Comparison of ENCODE assay signal across 18 mouse cellular contexts in genomic region chr6:51894717-51895116, GRCm38 (mm10).
DNase-seq lines count a peak whose midpoint lies in the region; ATAC-seq and TF ChIP-seq lines count a peak whose summit lies in the region.
"Had no signal": no experiment of that assay in that cellular context is flagged by ENCODE, and none has a peak within 500 bp of the region (broad histone marks: within the 10 kb centered on the region; RNA-seq: fewer than 3 reads in every experiment).

No protein-coding gene starts in this region.

- WGBS in kidney, embryonic 15.5 days = 36% methylated on average over 3 of the region's 3 CpGs
- 36% methylated on average over 3 of the region's 3 CpGs for WGBS in lung, embryonic 14.5 days
- 50% methylated on average over 3 of the region's 3 CpGs for WGBS in lung, adult 2 months

- no peaks in the 10 kb centered on the region for H3K27me3 ChIP-seq in kidney, embryonic 15.5 days
- H3K27me3 ChIP-seq in lung, embryonic 14.5 days (ENCODE audit: insufficient read depth, low read length) = no peaks in the 10 kb centered on the region
- H3K27me3 ChIP-seq in splenic B cell, adult 2 months (ENCODE audit: control insufficient read depth, insufficient read depth, low read length, poor library complexity, severe bottlenecking) = no peaks in the 10 kb centered on the region
- H3K27me3 ChIP-seq: embryonic facial prominence, embryonic 12.5 days; forebrain, embryonic 15.5 days; hindbrain, embryonic 12.5 days had no signal

- TF ChIP-seq POLR2A in lung, adult 2 months (IDR thresholded peaks at IDR 0.05; ENCODE audit: borderline replicate concordance, extremely low read depth, low read depth, low read length) = no peak

- ATAC-seq in kidney, embryonic 15.5 days (replicated peaks; ENCODE audit: low FRiP score) = no peak
- ATAC-seq in lung, embryonic 14.5 days (ENCODE audit: insufficient read depth) = peak; percentile 59
- ATAC-seq: forebrain, embryonic 15.5 days had no signal

- no peak overlapping the region for H3K4me2 ChIP-seq in kidney, embryonic 15.5 days
- H3K4me2 ChIP-seq in lung, embryonic 14.5 days = no peak overlapping the region
- H3K4me2 ChIP-seq: embryonic facial prominence, embryonic 12.5 days; forebrain, embryonic 15.5 days; hindbrain, embryonic 12.5 days had no signal

- H3K4me1 ChIP-seq in kidney, embryonic 15.5 days = peaks cover 27% of the 10 kb centered on the region
- peaks cover 17% of the 10 kb centered on the region for H3K4me1 ChIP-seq in lung, embryonic 14.5 days (ENCODE audit: insufficient read depth)
- H3K4me1 ChIP-seq in lung, adult 2 months (ENCODE audit: control insufficient read depth, insufficient read depth, low read length) = peaks cover 5% of the 10 kb centered on the region
- H3K4me1 ChIP-seq: forebrain, embryonic 15.5 days; hindbrain, embryonic 12.5 days had no signal

- H3K36me3 ChIP-seq in kidney, embryonic 15.5 days = no peaks in the 10 kb centered on the region
- H3K36me3 ChIP-seq in lung, embryonic 14.5 days (ENCODE audit: insufficient read depth) = no peaks in the 10 kb centered on the region
- H3K36me3 ChIP-seq in splenic B cell, adult 2 months (ENCODE audit: control insufficient read depth, insufficient read depth, low read length, poor library complexity, severe bottlenecking) = no peaks in the 10 kb centered on the region; the same call in 1 of the 2 replicates
- H3K36me3 ChIP-seq: embryonic facial prominence, embryonic 12.5 days; forebrain, embryonic 15.5 days; hindbrain, embryonic 12.5 days had no signal

- no peak overlapping the region for H3K4me3 ChIP-seq in kidney, embryonic 15.5 days (replicated peaks)
- H3K4me3 ChIP-seq in lung, embryonic 14.5 days (ENCODE audit: low read depth, low read length) = no peak overlapping the region
- H3K4me3 ChIP-seq in lung, adult 2 months (replicated peaks; ENCODE audit: extremely low read depth, low read depth, low read length) = no peak overlapping the region
- H3K4me3 ChIP-seq: embryonic facial prominence, embryonic 12.5 days; forebrain, embryonic 15.5 days; hindbrain, embryonic 12.5 days had no signal

- no peaks in the 10 kb centered on the region for H3K9me3 ChIP-seq in kidney, embryonic 15.5 days (replicated peaks)
- H3K9me3 ChIP-seq in lung, embryonic 14.5 days (ENCODE audit: low read depth, low read length) = no peaks in the 10 kb centered on the region
- H3K9me3 ChIP-seq: embryonic facial prominence, embryonic 12.5 days; forebrain, embryonic 15.5 days; hindbrain, embryonic 12.5 days had no signal

- no peak overlapping the region for H3K9ac ChIP-seq in kidney, embryonic 15.5 days
- H3K9ac ChIP-seq in lung, embryonic 14.5 days = no peak overlapping the region
- H3K9ac ChIP-seq: embryonic facial prominence, embryonic 12.5 days; forebrain, embryonic 15.5 days; hindbrain, embryonic 12.5 days had no signal

- TF ChIP-seq CTCF in lung, embryonic 14.5 days (IDR thresholded peaks at IDR 0.05; ENCODE audit: low read depth) = no peak
- TF ChIP-seq CTCF in lung, adult 2 months (IDR thresholded peaks at IDR 0.05; ENCODE audit: insufficient read depth, low read length) = no peak

- peak overlapping the region; percentile 23; the same call in 1 of the 2 replicates for H3K27ac ChIP-seq in kidney, embryonic 15.5 days
- peak overlapping the region; percentile 78; the same call in 1 of the 2 replicates for H3K27ac ChIP-seq in lung, embryonic 14.5 days (ENCODE audit: low read depth)
- H3K27ac ChIP-seq: embryonic facial prominence, embryonic 12.5 days; forebrain, embryonic 15.5 days; hindbrain, embryonic 12.5 days had no signal

- DNase-seq in kidney, postnatal 25 days = no peak
- DNase-seq in lung, embryonic 14.5 days = peak; percentile 83
- no peak for DNase-seq in lung, adult 2 months
- peak; percentile 34 for DNase-seq in A20 (ENCODE audit: low read depth, low spot score)
- DNase-seq in splenic B cell, adult 2 months (ENCODE audit: low read depth, low spot score) = peak; percentile 7
- no peak for DNase-seq in urinary bladder, postnatal 10 days (ENCODE audit: low spot score)
- DNase-seq: adrenal gland, adult 8-10 months; cerebellum, adult 11-12 months; cerebellum, adult 9-10 months; cerebellum, postnatal 25 days; gastrocnemius, postnatal 36 days; heart, adult 11 months; heart, postnatal 10 days; heart, postnatal 4 days had no signal

Comparison
In these comparisons a context has a peak if more than half of its experiments do, and no peak if none do; other contexts are left out.
1. DNase-seq: peak in lung, embryonic 14.5 days (single experiment), A20 (single experiment) and splenic B cell, adult 2 months (single experiment); none in kidney, postnatal 25 days (0 of 2), lung, adult 2 months (single experiment) and urinary bladder, postnatal 10 days (single experiment).